Mouse (Mus musculus): ENCODE results near the gene Clasp1.

Clasp1 gene

DNA sequence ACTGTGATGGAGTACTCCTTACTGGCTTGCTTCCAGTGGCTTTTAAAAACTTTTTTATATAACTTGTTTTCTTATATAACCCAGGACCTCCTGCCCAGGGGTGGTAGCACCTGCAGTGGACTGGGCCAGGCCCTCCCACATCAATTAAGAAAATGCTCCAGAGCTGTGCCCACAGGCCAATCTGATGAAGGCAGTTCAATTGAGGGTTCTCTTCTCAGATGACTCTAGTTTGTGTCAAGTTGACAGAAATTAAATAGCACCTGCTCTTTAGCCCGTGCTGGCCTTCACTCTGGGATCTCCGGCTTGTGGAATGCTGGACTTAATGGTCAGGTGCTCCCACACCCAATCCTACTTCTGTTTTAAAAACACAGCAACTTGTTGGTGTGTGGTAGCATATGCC, 112.8 kb downstream of the Clasp1 start:
- no peak for DNase-seq

DNA sequence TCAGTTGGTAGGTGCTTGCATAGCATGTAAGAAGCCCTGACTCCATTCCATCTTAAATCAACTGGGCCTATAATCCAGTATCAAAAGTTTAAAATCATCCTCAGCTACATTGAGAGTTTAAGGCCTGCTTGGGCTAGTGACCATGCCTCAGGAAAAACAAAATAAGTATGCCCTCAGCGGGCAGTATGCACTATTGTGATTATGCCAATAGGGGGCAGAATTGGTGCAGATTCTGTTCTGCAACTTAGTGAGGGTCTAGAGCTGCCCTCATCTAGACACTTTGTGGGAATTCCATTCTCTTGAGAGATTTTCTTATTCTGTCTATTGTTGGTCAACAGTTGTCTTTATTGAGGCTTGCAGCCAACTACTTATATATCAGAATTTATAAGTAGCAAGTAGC, 116.9 kb downstream of the Clasp1 start:
- no peak for DNase-seq

DNA sequence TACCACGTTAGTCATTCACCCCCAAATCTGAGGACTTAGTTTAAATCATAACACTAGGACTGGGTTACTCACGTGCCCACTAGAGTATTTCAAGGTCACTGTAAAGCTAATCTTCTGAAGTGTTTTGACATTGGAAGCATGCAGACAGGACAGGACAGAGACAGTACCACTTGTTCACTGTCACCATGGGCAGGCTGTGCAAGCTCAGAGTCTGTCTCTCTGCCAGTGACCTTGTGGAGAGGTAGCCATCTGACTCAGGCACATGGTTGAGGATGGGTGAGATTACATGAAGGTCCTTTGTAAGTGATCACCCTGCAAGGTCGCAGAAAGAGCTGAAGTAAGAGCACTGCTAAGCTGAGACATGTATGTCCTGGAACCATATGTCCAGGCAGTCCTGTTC, 122.1 kb downstream of the Clasp1 start:
- no peak for DNase-seq

DNA sequence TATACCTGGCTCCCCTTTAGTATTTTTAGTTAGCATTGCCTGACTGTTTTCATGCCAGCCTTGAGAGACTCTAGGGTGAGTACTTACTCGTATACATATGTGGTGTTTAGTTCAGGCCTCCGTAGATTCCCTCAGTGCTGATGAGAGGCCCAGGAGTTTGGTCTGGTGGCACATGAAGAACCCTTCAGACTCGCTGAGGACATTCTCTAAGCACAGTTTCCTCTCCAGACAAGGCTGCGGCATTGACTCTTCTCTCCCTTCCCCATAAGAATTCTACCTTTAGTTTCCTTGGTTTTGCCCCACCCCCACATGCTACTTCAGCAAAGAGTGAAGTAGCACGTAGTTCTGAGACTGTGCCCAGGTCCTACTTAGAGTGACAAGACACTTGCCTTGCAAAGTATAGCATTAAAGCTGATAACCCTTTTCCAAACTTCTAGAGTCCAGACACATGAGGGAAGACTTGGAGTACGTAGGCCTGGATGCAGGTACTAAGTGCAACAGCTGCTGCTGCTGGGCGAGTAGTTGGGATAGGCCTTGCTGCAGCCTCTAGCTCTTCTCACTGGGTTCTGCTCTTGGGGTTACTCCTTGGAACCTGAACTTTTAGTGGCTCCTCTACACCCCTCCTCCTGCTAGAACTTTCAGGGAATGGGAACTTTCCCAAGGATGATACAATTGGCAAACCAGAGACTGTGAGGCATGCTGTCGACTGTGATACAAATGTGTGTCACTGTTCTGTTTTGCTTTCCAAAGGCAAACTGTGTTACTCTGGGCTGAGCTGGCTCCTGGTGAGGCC, 123.1 kb downstream of the Clasp1 start:
- no peak for DNase-seq

DNA sequence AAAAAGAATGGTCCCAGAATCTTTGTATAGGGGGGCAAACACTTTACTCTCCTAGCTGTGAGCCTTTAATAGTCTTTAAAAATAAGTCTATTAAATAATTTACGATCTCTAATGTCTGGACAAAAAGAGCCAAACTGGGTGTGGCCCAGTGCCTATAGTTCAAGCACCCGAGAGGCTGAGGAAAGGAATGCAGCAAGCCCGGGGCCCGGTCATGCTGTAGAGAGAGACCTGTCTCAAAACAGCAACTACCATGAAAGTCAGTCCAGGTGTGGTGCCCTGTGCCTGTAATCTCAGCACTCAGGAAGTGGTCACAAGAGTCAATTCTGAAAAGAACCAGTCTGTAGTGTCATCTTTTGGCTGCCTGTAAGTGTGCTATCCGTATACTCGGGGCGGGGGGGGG, 127.4 kb downstream of the Clasp1 start:
- DNase-seq: no peak

DNA sequence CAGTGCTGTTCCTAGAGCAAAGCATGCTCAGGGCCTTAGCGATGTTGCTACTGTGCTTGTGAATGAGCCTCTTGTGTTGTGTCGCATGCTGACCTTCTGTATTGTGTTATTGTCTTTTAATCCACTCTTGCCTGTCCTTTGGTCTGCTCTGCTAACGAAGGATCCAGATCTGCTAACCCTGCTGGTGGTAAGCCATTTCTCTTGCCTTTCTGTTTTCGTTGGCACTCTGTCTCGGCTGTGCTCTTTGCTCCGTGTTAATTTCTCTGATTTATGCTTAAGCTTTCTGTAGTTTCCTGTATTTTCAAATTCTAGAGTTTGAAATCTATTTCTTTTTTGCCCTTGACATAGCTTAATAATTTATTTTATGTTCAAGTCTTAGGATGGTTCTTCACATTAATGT, 134.3 kb downstream of the Clasp1 start:
- no peak for DNase-seq

DNA sequence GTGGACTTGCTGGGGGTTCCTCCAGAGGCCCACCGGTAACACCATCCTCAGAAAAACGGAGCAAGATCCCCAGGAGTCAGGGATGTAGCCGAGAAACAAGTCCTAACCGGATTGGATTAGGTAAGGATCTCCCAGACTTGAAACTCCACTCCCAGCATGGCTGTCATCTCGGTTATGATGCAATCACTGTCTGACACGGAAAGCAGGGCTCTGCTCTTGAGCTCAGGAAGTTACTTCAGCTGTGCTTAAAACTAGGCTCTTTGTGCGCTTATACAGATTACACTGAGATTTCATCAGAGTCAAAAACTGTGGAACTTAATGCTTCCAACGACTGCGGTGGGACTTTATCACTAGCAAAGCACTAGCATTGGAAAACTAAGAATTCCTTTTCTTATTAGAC, 136.5 kb downstream of the Clasp1 start:
- no peak for DNase-seq

DNA sequence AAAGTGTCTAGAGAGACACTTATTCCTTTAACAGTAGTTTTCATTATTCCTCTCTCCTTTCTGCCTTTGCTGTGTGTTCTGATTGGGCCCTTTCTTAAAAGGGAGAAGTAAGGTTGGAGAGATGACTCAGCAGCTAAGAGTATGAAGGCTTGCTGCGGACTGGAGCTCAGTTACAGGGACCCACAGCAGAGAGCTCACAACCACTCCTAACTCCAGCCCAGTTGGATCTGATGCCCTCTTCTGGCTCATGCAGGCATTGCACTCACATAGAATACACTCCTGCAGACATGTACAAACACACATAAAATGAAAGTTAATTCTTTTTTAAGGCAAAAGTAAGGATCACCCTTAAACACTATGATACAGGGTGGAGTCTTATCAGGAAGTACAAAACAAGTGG, 140.4 kb downstream of the Clasp1 start:
- no peak for DNase-seq

DNA sequence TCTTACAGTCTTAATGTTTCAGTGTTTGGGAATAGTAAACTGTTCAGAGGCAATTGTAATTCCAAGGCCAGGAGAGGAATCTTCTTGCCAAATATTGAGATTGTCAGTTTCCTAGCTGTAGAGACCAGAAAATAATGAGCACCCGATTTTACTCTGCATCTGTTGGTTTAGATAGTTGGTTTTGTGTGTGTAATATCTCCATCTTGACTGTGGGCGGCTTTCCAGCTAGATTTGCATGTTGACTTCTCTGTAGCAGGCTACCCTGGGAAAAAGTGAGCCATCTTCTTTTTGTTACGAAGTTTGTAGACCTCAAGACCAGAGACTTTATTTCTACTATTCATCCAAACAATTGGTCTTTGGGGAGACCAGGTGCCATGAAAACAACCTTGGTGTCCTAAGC, 142.4 kb downstream of the Clasp1 start:
- DNase-seq: no peak

DNA sequence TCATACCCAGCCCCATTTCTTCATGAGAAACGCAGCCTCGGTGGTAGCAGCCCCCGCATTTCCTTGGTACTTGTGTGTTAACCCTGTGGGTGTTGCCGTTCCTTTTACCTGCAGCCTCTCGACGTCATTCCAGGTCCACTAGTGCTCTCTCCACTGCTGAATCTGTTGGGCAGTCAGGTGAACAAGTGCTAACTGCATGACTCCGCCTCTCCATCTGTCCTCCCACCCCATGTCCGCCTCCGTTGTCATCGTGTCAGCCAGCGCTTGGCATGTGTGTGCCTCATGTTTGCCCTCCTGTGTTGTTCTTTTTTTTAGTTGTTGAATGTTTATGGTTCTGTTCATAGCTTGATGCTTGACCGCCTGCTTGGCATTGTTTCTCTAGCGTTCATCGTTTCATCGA, 147.2 kb downstream of the Clasp1 start:
- DNase-seq: peak; percentile 59 to 63

DNA sequence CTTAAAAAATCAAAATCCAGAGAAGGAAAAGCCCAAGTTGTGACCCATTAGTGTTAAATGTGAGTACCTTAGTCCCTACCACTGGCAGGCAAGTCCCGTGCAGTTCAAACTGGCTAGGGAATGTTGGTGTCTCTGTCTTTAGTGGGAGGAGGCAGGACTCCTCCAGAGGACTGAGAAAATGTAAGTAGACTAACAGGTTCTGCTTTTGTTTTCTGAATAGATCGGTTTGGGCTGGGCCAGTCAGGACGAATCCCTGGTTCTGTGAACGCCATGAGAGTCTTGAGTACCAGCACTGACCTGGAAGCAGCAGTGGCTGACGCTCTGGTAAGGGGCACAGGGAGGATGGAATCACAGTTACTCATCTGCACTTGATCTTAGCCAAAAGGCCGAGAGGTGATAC, 150.2 kb downstream of the Clasp1 start:
- DNase-seq: no peak

DNA sequence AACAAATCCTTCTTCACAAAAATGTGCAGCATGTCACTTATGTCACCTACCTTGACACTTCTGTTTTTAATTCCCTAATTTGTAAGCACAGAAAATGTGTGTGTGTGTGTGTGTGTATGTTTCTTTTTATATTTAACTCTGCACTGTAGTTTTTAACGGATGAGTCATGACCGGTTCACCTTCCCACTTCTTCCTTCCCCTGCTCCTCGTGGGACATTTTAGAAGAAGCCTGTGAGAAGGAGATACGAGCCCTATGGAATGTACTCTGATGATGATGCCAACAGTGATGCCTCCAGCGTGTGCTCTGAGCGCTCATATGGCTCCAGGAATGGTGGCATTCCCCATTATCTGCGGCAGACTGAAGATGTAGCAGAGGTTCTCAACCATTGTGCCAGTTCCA, 154.0 kb downstream of the Clasp1 start:
- no peak for DNase-seq

DNA sequence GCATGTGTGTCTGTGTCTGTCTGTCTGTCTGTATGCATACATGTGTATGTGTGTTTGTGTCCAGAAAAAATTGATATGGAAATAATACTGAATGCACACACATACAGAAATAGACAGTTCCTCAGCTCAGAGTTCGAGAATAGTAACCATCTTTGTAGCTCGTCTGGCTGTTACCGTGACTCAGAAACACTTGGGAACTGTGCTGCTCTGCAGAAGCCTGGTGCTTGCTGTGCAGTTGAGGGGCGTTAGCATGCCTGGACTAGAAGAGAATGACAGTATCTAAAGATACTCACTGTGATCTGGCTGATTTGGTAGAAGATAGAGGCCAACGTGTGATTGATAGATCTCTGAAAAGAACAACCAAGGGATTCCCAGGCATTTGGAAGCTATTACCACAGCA, 159.9 kb downstream of the Clasp1 start:
- no peak for DNase-seq

DNA sequence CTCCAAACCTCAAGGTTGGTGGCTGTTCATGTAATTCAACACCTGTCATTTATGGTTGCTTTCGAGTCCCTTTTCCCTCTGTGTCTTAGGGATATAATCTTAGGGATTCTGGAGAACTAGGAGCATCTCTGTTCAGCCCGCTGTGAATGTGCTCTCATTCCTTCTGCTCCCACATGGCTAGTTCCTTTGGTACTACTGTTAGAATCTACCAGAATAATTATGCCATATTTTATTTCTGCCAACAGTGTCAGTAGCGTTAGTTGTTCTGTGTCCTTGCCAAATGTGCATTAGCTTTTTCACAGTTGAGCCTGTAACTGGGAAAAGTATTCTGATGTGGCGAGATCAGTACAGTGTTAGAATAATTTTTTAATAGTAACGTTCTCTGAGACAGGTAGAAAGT, 162.3 kb downstream of the Clasp1 start:
- no peak for DNase-seq

DNA sequence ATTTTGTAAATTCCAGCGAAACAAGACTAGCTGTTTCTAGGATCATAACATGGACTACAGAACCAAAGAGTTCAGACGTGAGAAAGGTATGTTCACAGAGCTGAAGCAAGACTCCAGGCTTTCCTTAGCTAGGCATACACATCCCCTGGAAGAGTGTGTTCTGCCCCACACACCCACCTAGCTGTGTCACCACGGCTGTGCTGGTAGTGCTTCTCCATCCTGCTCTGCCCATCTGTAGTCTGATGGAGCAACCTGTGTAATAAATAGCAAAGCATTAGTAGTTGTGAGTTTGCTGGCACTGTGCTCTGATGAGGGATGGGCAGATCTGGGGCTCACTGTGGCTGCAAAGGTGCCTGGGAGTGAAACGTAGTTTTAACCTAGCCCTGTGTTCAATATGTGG, 163.2 kb downstream of the Clasp1 start:
- DNase-seq: no peak

DNA sequence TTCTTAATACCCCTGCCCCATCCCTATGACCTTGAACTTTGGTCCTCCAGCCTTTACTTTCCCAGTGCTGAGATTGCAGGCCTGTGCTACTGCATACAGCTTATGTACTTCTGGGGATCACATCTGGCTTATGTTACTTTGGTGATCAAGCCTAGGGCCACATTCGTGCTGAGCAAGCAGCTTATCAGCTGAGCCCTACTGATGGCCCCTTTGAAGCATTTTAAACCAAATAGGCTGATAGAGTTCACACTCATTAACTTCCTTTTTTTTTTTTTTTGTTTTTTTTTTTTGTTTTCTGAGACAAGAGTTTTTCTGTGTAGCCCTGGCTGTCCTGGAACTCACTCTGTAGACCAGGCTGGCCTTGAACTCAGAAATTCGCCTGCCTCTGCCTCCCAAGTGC, 164.2 kb downstream of the Clasp1 start:
- no peak for DNase-seq

DNA sequence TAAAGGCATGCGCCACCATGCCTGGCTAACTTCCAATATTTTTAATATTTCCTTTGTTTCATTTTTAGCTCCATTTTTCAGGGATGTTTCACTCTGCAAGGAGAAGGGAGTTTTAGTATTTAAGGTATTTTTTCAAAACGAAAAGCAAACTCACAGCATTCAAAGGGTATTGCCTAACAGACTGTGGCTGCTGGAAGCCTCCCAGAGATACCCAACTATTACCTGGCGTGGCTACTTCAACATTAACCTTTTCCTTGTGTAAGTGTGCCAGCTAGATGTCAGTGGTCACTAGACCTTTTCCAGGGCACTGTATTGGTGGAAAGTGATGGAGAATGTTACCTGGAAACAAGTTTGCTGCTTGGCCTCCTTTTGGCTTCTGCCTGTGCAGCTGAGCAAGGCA, 164.6 kb downstream of the Clasp1 start:
- no peak for DNase-seq

DNA sequence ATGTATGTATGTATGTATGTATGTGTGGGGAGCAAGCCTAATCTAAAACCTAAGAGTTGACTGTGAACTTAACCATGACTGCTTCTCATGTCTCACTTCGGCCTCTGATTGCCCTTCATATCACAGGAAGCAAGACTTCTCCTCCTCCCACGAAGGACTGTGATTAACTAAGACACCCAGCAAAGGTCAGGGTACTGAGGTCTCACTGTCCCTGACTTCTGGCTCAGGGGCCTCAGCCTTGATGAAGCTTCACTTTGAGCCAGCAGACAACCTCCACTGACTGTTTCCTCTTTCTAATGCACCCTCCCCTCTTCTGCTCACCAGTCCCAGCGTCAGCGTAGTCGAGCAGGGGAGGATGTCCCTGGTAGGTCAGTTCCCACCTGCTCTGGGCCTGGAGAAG, 166.1 kb downstream of the Clasp1 start:
- DNase-seq: no peak

DNA sequence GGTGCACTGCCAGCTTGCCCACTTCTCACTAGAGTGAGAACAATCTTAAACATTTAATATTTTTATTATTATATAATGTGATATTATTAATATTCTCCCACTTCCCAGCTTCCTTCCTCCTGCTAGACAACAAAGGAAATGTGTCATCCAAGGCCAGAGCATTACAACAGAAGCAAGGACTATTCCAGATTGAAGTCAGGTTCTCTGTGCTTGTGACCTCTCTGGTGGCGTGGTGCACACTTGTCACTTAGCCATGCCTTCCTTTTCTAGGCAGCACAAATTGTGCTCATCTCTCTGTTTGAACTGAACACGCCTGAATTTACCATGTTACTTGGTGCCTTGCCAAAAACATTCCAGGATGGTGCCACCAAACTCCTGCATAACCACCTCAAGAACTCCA, 170.9 kb downstream of the Clasp1 start:
- DNase-seq: no peak

DNA sequence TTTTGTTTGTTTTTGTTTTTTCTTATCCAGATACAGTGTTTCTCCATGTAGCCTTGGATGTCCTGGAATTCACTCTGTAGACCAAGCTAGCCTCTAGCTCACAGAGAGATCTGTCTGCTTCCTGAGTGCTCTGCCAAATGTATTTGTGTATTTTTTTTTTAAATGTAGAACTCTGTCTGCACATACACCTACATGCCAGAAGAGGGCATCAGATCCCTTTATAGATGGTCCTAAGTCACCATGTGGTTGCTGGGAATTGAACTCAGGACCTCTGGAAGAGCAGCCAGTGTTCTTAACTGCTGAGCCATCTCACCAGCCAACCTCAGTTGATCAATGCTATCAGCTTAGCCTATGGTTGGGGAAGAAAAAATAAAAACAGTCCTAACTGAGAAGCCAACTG, 175.7 kb downstream of the Clasp1 start:
- no peak for DNase-seq

DNA sequence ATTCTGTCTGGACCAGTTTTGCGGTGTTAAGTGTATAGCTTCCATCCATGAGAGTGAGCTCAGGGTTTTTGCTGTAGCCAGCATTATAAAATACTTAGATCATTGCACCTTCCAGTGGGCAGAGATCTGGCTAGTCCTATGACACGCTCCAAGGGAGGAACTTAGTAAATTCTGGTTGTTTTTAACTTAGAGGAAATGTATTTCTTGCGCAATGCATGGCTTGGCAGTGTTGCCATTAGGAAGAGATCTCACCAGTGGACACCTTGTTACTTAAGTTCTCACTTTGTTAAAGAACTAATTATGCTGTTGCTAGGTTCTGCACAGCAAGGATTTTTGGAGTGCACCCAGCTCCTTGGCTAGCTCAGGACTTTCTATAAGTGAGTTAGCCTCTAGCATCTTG, 178.8 kb downstream of the Clasp1 start:
- DNase-seq: no peak

DNA sequence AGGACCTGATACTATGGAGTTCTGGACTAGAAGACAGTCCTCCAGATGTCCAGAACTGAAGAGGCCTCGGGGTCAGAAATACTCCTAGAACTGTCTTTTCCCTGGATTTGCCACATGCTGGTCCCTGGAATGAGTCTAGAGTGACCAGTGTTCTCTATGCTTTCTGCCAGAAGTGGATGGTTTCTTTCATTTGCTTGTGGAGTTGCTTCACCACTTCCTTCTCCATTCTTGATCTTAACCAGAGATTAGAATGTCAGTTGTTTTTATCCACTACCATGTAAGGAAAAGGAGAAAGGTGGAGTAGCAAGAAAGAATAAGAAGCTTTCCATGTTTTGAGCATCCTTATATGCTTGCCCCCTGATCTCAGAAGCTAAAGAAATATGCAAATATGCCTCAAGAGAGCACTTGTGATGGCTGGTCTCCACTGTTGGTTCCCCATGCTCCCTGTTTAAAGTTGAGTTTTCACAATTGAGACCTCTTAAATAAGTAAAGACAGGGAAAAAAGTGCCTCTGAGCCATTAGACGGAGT, 191.4 kb downstream of the Clasp1 start:
- no peak for DNase-seq

DNA sequence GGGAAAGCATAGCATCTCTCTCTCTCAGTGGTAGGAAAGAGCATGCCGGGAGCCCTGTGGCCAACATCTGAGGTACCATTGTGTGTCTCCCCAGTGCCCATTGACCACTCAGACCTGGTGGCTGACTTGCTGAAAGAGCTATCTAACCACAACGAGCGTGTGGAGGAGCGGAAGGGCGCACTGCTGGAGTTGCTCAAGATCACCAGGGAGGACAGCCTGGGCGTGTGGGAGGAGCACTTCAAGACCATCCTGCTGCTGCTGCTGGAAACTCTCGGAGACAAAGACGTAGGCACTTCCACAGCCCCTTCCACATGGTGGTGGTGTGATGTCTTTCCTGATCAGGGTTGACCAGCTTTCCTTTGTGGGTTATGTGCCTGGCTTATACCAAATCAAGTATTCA, 192.3 kb downstream of the Clasp1 start:
- DNase-seq: no peak

DNA sequence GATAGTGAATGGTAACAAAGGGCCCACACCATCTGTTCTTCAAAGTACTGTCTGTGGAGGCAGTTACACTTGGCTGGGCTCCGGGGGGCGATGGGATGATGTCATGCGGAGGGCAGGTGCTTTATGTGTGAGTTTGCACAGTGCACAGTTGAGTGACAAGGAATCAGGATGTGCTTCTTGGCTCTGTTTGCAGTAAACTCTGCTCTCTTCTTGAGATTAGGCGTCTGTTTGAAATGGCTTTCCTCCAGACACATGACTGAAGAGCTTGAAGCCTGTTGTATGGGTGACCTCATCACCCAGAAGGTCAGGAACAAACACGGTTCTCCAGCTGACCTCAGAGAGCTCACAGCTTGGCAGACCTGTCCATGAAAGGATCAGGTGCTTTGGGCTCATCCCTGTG, 200.9 kb downstream of the Clasp1 start:
- no peak for DNase-seq

DNA sequence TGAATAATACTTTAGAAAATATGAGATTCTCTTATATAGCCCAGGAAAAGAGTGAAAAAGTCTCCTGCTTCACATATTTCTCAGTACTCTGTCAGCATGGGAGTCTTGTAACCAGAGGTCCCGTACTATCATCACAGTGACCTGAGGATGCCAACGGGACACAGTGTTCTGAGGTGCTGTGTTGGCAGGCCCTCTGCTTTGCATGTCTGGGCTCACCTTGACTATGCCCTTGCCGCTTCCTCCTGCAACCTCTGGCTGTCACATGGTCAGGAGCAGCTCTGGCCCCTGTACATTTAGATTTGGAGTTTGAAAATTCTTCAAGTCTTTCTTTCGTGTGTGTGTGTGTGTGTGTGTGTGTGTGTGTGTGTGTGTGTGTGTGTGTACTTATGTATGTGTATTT, 204.1 kb downstream of the Clasp1 start:
- no peak for DNase-seq
